Mouse (Mus musculus): ENCODE data around the gene Tigd4.

GRCm38 (mm10) chr3:84638858-84639257 is 45.5 kb downstream of the Tigd4 start:
- TF ChIP-seq GATA1 (IDR thresholded peaks at IDR 0.05; ENCODE audit: low read length) (no peak), TAL1 (IDR thresholded peaks at IDR 0.05; ENCODE audit: low read length) (no peak)
